Comparison of ENCODE assay signal across 9 mouse cellular contexts in the genomic region with DNA sequence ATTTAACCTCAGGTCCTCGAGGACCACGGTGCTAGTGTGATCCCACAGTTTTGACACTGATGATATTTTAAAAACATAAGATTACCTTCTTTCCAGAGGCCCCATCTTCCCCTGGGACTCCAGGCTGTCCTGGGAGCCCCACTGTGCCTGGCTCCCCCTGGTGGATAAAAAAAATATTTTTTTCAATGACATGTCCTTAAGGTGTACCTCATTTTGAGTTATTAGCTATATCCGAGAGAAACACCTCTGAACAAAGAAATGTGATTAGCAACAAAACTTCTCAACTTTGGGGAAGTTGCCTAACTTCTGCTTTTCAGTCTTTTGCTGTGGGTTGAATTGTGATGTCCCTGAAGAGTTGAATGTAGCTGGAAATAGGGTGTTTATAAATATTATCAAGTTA.
DNase-seq lines count a peak whose midpoint lies in the region; ATAC-seq and TF ChIP-seq lines count a peak whose summit lies in the region.
"Had no signal": no experiment of that assay in that cellular context is flagged by ENCODE, and none has a peak within 500 bp of the region (broad histone marks: within the 10 kb centered on the region; RNA-seq: fewer than 3 reads in every experiment).

No protein-coding gene starts in this region.

- H3K4me3 ChIP-seq in gastrocnemius, adult 2 months, result no peak overlapping the region
- no peak overlapping the region for H3K4me3 ChIP-seq in bone marrow, adult 2 months (replicated peaks; ENCODE audit: control insufficient read depth, low read depth, low read length)
- H3K4me3 ChIP-seq in lung, embryonic 14.5 days (ENCODE audit: low read depth, low read length), result no peak overlapping the region
- no peak overlapping the region for H3K4me3 ChIP-seq in intestine, embryonic 15.5 days (replicated peaks)
- H3K4me3 ChIP-seq: embryonic facial prominence, embryonic 12.5 days had no signal

- no peak for ATAC-seq in lung, embryonic 14.5 days (ENCODE audit: insufficient read depth)
- no peak; the same call in 1 of the 2 replicates for ATAC-seq in intestine, embryonic 15.5 days

- H3K9ac ChIP-seq in lung, embryonic 14.5 days, result no peak overlapping the region
- H3K9ac ChIP-seq in intestine, embryonic 15.5 days, result no peak overlapping the region
- H3K9ac ChIP-seq: embryonic facial prominence, embryonic 12.5 days had no signal

- peak; percentile 74 for TF ChIP-seq CTCF in gastrocnemius, adult 2 months (IDR thresholded peaks at IDR 0.05)
- peak; percentile 47 for TF ChIP-seq CTCF in bone marrow, adult 2 months (IDR thresholded peaks at IDR 0.05; ENCODE audit: control insufficient read depth, insufficient read depth, low read length)
- peak; percentile 66 for TF ChIP-seq CTCF in lung, embryonic 14.5 days (IDR thresholded peaks at IDR 0.05; ENCODE audit: low read depth)

- H3K4me2 ChIP-seq in lung, embryonic 14.5 days, result no peak overlapping the region
- H3K4me2 ChIP-seq in intestine, embryonic 15.5 days (replicated peaks), result no peak overlapping the region
- H3K4me2 ChIP-seq: embryonic facial prominence, embryonic 12.5 days had no signal

- 20% methylated on average over 3 of the region's 3 CpGs for WGBS in bone marrow, adult 2 months
- 48% methylated on average over 3 of the region's 3 CpGs for WGBS in lung, embryonic 14.5 days
- WGBS in intestine, embryonic 15.5 days, result 54% methylated on average over 3 of the region's 3 CpGs

- H3K27me3 ChIP-seq in lung, embryonic 14.5 days (ENCODE audit: insufficient read depth, low read length), result no peaks in the 10 kb centered on the region
- H3K27me3 ChIP-seq in intestine, embryonic 15.5 days (replicated peaks), result no peaks in the 10 kb centered on the region
- H3K27me3 ChIP-seq: embryonic facial prominence, embryonic 12.5 days had no signal

- intact Hi-C loops in gastrocnemius, adult 2 months (cut with DNase I), result loop anchor here (1.0 kb wide), 1 partner anchor 354 kb away; no protein-coding TSS in a partner anchor

- H3K36me3 ChIP-seq in lung, embryonic 14.5 days (ENCODE audit: insufficient read depth), result no peaks in the 10 kb centered on the region
- H3K36me3 ChIP-seq in intestine, embryonic 15.5 days, result no peaks in the 10 kb centered on the region
- H3K36me3 ChIP-seq: embryonic facial prominence, embryonic 12.5 days had no signal

- no peak overlapping the region for H3K27ac ChIP-seq in gastrocnemius, adult 2 months
- no peak overlapping the region for H3K27ac ChIP-seq in bone marrow, adult 2 months (ENCODE audit: control insufficient read depth, insufficient read depth, low read depth, low read length, poor library complexity)
- H3K27ac ChIP-seq in lung, embryonic 14.5 days (ENCODE audit: low read depth), result no peak overlapping the region
- no peak overlapping the region for H3K27ac ChIP-seq in intestine, embryonic 15.5 days
- H3K27ac ChIP-seq: embryonic facial prominence, embryonic 12.5 days had no signal

- H3K9me3 ChIP-seq in lung, embryonic 14.5 days (ENCODE audit: low read depth, low read length), result no peaks in the 10 kb centered on the region
- H3K9me3 ChIP-seq in intestine, embryonic 15.5 days, result no peaks in the 10 kb centered on the region
- H3K9me3 ChIP-seq: embryonic facial prominence, embryonic 12.5 days had no signal

- no peak for TF ChIP-seq POLR2A in bone marrow, adult 2 months (IDR thresholded peaks at IDR 0.05; ENCODE audit: borderline replicate concordance, control insufficient read depth, low read depth, low read length)

- H3K4me1 ChIP-seq in bone marrow, adult 2 months (ENCODE audit: control insufficient read depth, insufficient read depth, low read length), result no peaks in the 10 kb centered on the region; the same call in 1 of the 2 replicates
- H3K4me1 ChIP-seq in lung, embryonic 14.5 days (ENCODE audit: insufficient read depth), result no peaks in the 10 kb centered on the region
- no peaks in the 10 kb centered on the region for H3K4me1 ChIP-seq in intestine, embryonic 15.5 days (replicated peaks)

- DNase-seq in gastrocnemius, adult 2 months, result peak; percentile 28
- DNase-seq in gastrocnemius, adult 8-10 months (ENCODE audit: low spot score in 2 of 2), result no peak
- DNase-seq in ovary, postnatal 14 days (ENCODE audit: low spot score), result peak; percentile 19
- no peak for DNase-seq in ovary, postnatal 10 days (ENCODE audit: low spot score)
- DNase-seq in lung, embryonic 14.5 days, result peak; percentile 75
- DNase-seq in right cerebral cortex, postnatal 14 days, result no peak

Comparison
In these comparisons a context has a peak if more than half of its experiments do, and no peak if none do; other contexts are left out.
1. DNase-seq: peak in gastrocnemius, adult 2 months (single experiment), ovary, postnatal 14 days (single experiment) and lung, embryonic 14.5 days (single experiment); none in gastrocnemius, adult 8-10 months (0 of 2), ovary, postnatal 10 days (single experiment) and right cerebral cortex, postnatal 14 days (single experiment).
2. Peak in every context shown above with its lines, with median percentiles within 50 percentile points of each other: CTCF ChIP-seq.